Mouse (Mus musculus): ENCODE results near the gene Frrs1.

Frrs1 gene

DNA sequence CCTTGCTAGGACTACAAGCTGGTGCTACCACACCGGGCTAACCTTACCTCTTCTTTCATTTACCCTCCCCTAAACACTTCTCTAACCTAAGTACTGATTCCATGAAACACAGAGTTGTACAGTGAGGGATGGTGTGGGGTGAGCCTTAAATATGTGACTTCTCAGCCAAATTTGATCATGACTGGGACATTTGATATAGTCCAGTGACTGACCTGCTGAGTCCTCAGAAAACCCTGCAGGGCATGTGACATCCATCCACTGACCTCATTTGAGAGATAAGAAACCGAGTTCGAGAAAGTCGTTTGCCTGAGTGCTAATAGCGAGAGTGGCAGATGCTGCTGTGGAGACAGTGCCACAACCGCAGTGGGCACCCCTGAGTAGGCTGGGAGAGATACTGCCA, 55.1 kb downstream of the Frrs1 start:
- no peak for DNase-seq (ENCODE audit: low spot score)

DNA sequence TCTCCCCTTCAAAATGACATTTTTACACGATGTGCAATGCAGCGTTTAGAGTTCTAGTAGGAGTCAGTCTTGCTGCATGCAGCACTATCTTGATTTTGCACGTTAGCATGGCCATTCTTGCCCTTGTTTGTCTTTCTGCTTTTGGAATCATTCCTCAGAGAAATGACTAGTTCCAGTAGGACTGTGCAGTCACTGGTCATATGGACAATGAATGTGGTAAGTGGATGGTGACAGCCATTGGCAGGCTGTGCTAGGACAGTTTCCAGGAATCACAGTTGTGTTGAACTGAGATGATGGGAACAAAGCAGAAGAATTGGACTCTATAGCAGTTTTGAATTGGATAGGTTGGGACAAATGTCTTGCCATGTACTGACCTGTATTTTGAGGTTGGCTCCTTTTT, 55.7 kb downstream of the Frrs1 start:
- no peak for DNase-seq (ENCODE audit: low spot score)

DNA sequence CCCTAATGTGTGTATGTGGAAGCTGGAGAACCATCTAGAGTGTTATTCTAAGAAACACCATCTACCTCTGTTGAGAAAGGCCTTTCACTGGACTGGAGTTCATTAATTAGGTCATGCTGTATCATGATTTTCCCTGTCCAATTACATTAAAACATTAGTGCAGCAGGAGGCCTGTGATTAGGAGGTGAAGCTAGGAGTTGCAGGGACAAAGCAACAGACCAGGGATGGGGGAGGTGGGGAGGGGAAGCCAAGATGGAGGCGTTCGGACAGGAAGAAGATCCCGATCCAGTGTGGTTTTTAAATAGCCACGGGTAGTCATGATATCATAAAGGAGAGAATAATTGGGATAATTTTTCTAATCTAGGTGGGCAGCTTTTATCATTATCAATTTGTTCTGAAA, 57.8 kb downstream of the Frrs1 start:
- no peak for DNase-seq (ENCODE audit: low spot score)

DNA sequence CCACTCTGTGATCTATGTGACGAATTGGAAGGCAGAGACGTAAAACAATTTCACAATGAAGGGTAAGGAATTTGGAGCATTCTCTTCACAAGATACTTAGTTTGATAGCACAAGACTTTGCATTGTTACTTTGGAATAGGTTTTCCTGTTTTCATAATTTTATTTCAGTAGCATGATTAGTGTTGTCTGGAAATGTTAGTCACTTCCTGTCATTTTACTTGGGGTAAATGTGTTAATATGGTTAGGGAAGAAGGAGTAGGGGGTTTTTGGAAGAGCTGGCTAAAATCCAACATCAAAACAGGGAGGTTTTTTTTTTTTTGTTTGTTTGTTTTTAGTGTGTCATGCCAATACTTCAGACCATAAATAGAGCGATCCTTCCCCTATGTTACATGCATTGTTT, 62.3 kb downstream of the Frrs1 start:
- DNase-seq (ENCODE audit: low spot score), result no peak

DNA sequence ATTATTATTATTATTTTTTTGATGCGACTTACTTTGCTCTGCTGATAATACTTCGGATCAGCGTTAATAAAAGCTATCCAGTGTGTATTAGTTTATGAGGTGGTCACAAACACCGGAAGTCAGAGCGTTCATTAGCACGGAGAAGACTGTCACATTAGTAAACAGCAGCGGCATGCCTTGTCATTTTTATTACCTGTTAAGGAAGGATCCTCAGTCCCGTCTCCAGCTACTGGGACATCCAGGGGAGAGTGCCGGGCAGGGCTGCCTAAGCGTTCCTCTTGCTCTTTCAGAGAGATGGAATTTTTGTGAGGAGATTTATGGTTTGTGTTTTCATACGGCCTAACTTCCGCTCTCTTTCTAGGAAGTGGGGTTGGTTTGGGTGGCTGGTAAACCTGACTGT, 63.8 kb downstream of the Frrs1 start:
- DNase-seq (ENCODE audit: low spot score), result no peak

DNA sequence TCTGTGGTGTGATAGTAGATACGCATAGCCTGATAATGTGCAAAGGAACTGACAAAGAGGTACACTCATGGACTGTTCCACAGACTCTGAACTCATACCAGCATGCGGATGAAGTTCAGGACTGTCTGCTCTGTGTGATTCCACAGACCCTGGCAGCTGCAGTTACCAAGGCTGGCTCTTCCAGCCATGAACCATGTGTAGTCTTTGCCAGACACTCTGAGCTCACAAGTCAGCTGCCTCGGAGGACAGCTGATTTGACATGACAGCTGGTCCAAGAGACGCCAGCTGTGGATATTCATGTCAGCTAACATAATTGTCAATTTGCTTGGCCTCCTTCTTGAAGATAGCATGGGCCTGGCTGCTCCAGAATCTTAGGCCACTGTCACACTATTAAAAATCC, 69.7 kb downstream of the Frrs1 start:
- no peak for DNase-seq (ENCODE audit: low spot score)

DNA sequence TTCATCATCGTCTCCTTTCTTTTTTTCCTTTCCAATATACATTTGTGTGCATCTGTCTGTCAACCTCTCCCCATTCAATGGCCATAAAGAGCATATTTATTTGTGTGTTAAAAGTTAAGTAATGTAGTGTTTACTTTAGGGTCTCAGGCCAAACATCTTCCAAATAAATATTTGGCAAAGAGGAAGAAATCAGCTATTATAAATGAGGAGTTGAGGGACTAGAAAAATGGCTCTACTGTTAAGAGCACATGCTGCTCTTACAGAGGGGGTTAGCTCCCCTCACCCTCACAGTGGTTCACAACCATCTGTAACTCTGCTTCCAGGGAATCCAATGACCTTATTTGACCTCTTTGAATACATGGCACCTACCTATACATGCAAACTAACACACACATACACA, 73.9 kb downstream of the Frrs1 start:
- no peak for DNase-seq (ENCODE audit: low spot score)

DNA sequence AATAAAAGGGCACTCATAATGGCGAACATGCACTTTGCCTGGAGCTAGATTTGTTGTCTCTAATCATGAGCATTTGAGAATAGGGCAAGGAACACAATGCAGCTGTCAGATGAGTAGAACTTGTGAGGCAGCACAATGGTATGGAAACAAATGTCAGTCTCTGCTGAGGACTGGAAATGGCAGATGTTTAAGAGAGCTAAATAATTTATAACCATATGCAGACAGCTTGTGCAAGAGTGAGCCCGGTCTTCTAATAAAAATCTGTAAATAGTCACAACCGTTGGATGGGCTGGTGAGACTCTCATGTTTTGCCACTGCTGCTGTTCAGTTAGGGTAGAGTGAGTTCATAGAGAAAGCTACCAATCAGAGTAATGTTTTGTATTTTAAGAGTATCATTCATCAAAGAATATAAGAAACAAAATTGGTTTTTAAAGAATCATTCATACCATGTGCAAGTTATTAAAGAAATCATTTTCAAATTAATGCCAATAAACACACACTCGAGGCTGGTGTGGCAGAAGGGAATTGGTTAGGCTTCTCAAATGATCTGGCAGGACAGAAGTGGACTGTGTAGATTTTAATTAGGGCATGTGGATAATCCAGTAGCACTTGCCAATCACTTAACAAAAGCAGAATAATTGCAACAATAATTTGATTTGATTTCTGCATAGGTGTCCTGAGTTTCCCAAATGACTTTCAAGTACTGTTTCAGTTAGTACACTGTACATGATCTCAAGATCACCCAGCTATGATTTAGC, 77.8 kb downstream of the Frrs1 start:
- DNase-seq (ENCODE audit: low spot score), result no peak

DNA sequence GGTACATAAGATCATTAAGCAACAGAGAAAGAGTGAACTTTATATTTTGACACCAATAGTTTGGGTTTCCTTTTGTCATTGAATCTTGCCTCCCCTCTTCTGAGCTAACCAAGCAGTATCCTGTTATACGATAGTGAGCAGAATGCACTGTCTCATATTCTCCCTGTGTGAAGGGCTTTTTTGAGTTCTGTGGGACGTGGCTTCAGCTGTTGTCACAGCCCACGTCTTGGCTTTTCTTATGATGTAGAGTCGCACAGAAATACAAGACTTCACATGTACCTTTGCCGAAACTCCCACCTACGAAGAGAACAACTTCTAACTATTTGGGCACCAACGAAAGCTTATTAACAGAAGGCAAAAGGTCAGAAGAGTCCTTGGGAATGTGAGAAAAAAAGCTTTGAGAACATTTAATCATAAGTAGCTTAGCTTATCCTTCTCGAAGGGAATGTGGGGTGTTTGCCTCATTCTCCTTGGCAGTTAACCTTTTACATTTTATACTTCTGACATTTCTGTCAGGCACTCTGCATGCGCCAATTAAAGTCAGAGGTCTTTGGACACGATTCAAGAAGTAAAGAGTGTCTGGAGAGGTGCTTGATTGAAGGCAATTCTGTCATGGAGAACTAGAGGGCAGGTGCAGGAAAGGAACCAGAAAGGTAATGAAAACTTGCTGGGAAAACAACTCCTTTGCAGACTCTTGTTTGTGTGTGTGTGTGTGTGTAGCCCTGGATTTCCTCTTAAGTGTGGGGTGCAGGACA, 81.7 kb downstream of the Frrs1 start:
- DNase-seq (ENCODE audit: low spot score), result no peak

DNA sequence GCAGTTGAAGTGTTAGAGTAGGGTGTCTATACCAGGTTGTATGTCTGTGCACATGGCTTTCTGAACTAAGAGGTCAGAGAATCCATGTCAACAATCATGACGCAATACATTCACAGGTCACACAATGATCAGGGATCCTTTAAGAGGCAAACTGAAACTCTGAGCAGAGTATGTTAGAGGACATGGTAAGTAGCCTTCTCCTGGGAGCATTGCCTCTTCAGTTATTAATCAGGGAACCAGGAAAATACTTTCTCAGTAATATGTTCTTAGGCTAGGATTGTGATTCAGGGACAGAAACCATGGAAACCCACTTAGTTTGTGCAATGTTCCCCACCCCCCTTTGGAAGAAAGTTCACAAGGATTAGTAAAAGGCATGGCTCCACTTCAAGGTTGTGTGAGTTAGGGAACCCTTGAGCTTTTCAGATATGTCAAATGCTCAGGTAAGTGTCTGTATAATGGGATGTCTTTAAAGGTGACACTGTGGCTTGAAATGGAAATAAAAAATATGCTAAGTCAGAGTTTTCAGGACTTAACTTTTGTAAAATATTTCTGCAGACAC, 82.4 kb downstream of the Frrs1 start:
- DNase-seq (ENCODE audit: low spot score), result no peak

DNA sequence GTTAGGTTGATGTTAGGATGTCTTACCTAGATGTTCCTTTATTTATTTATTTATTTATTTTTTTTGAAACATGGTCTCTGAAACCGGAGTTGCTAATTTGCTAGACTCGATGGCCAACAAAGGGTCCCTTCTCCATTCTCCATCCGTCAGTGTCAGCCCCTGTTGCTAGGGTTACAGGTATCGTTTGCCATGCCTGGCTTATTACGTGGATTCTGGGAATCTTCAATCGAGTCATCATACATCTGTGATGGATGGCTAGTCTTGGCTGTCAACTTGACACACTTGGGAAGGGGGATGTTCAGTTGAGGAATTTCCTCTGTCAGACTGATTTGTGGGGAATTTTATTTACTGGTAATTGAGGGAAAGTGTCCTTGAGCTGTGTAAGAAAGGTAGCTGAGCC, 83.5 kb downstream of the Frrs1 start:
- no peak for DNase-seq (ENCODE audit: low spot score)

DNA sequence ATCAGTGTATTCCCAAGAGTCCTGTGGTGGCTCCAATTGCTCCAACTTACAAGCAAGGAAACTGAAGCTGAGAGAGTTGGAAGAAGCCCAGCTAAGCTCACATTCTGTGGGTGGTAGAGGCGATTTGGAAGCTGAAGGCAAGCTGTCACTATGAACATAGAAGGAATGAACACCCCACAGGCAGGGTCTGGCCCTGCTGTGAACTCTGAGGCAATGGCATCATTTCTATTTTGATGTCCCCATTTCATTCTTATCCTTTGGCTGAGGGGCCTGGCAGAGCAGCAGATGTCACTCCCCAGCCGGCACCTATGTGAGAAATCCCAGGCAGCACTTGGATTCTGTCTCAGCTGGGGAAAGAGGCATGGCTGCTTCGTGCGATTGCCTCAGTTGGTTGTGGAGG, 84.2 kb downstream of the Frrs1 start:
- no peak for DNase-seq (ENCODE audit: low spot score)

DNA sequence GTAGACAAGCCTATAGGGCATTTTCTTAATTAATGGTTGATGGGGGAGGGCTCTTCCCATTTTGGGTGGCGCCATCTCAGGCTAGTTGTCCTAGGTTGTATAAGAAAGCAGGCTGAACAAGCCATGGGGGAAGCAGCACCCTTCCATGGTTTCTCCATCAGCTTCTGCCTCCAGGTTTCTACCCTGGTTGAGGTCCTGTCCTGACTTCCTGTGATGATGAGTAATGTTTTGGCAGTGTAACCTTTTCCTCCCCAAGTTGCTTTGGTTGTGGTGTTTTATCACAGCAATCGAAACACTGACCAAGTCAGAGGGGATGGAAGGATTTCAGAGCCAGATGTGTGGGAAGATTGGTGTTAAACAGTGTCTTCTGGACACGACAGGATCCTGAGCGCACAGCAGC, 87.2 kb downstream of the Frrs1 start:
- no peak for DNase-seq (ENCODE audit: low spot score)

DNA sequence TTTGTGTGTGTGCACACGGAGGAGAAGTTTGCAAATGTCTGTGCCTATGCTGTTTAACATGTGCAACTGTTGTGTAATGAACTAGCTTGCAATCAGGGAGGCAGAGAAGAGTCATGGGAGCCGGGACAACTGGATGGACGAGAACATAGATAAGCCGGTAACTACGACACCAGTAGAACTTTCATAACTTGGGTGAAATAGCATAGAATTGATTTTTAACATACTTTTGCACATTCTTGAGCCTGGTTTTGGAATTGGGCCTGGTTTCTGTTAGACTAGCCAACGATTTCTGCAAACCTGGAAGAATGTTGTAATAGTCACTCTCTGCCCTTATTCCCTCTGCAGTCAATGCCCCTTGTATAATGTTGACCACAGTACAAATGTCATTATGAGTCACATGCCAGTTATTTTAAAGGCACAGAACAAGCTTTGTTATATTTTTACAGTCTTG, 91.4 kb downstream of the Frrs1 start:
- DNase-seq (ENCODE audit: low spot score), result no peak

DNA sequence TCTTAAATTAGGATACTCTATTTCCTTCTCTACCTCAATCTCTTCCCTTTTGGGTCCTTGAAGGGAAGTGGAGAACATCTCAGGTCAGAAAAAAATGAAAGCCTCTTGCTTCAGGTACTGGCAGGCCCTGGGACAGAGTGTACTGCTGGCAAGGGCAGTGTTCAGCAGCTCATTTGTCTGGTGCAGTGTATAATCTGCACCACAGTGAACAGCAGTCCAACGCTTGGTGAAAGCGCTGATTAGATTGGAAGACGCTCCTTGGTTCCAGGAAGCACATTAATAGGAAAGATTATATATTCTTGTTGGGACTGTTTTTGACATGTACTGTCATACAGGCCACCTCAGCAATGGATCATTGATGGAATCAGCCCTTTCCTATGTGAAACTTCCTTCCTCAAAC, 92.2 kb downstream of the Frrs1 start:
- DNase-seq (ENCODE audit: low spot score), result no peak

DNA sequence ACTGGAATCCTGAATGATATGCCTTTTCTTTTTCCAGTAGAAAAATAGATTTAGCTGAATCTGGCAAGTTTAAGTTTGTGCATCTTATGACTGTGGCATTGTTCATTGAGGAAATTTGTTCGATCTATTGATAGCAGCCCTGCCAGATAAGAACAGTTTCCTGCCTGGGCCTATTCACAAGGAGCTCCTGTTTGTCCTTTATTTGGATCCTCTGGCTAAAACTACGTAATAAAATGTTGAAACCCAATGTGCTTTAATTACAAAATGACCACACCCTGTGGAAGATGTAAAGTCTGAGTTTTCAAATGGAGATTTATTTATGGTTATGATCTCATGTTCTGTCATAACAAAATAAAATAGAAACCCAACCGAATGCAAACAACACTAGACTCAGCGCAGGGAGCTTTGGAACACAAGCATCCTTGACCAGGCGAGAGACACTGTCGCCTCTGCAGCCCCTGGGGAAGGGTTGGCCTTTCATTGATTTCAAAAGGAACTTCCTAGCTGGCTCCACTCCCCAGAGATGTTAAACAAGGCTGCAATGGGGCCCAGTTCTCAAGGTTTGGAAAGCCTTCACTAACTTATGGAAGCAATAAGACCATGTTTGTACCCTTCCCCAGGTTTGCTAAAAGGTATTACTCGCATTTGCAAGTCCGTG, 93.1 kb downstream of the Frrs1 start:
- no peak for DNase-seq (ENCODE audit: low spot score)

DNA sequence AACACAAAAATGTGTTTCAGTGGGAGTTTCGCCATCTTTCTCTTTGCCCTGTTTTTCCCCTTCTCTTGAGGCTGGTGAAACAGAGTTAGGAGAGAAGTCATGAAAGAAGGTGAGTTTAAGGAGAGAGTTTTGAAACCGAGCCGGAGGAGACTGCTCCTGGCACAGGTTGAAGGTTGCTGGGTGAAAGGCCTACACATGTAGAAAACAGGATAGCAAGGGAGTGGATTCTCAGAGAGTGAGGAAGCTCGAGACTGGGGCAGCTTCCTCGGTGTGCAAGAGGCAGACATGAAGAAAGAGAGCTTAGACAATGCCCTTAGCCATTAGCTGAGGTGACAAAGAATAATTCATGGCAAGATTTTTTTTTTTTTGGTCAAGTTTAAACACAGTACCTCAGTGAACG, 94.1 kb downstream of the Frrs1 start:
- DNase-seq (ENCODE audit: low spot score), result no peak

DNA sequence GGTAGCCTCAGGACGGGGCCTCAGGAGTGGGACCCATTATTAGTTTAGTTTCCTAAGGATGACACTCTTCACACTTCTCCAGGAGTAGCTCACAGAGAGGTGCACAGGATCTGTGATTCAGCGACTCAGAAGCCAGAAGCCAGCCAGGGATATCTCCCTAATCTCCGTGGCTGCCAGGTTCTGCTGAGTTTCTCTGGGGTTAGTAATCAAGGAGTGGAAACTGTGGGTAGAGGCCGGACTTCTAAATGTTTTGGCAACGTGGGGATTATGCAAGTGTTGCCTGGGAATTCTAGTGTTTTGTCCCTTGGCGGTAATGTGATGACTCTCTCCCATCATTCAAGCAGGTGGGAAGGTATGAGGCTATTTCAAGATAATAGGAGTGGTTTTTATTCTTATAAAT, 95.8 kb downstream of the Frrs1 start:
- no peak for DNase-seq (ENCODE audit: low spot score)
